Mouse (Mus musculus) stomach, postnatal 0 days (tissue): ENCODE results near the gene Fam120b.

ENCODE experiments used
- CTCF ChIP-seq: IDR thresholded peaks from 2 replicates; pipeline ENCODE4 v1.5.1; 2016; ENCODE audit warnings: antibody characterized with exemption, low read depth, mild to moderate bottlenecking, moderate library complexity
- EP300 ChIP-seq: optimal IDR thresholded peaks from 2 replicates; pipeline ENCODE3; 2016; ENCODE audit warnings: antibody characterized with exemption

- TF ChIP-seq EP300 (no peak), CTCF (no peak)
Measured at GRCm38 (mm10) chr17:15356526-15356925, 39.5 kb upstream of the Fam120b start.
